Mouse (Mus musculus): ENCODE results near the gene Dst.

DNA sequence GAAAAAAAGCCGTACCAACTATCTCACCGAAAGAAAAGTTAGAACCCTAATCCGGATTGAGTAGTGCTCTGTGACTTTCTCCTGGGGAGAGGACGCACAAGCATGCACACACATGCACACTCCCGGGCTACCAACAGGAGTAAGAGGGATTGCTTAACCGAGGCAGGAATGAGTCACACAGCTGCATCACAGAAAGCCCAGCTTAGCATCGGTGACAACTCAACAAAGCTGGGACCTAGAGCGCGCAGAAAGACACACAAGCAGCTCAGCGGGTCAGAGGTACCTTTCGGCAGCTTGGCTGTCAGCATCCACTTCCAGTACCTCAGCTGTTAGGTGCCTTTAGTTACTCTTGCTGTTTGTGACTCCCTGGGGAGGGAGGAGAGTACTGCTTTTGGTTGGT is 240.0 kb downstream of the Dst start:
- TF ChIP-seq EP300 (IDR thresholded peaks at IDR 0.05; ENCODE audit: low read depth in 1 of 2, low read length in 2 of 2) = no peak
- TF ChIP-seq E2F4 (IDR thresholded peaks at IDR 0.05; ENCODE audit: borderline replicate concordance, low read depth, low read length) = no peak
- no peak for TF ChIP-seq POLR2AphosphoS5 (IDR thresholded peaks at IDR 0.05; ENCODE audit: borderline replicate concordance, low read depth, low read length)
- no peak for TF ChIP-seq RAD21 (IDR thresholded peaks at IDR 0.05; ENCODE audit: low read depth, low read length)
- TF ChIP-seq POLR2A (IDR thresholded peaks at IDR 0.05; ENCODE audit: control insufficient read depth in 1 of 2, insufficient read depth in 1 of 2, low read depth in 1 of 2, low read length in 2 of 2, poor library complexity in 1 of 2) = no peak
- TF ChIP-seq ZNF384 (IDR thresholded peaks at IDR 0.05; ENCODE audit: low read depth, low read length) = no peak
- no peak for TF ChIP-seq USF1 (IDR thresholded peaks at IDR 0.05; ENCODE audit: low read depth, low read length)
- no peak for TF ChIP-seq KAT2A (conservative IDR thresholded peaks at IDR 0.05; ENCODE audit: low read depth, low read length)
- TF ChIP-seq RCOR1 (IDR thresholded peaks at IDR 0.05; ENCODE audit: low read depth, low read length) = no peak
- no peak for TF ChIP-seq CTCF (IDR thresholded peaks at IDR 0.05 in 2 of 3, conservative IDR thresholded peaks at IDR 0.05 in 1 of 3; ENCODE audit: control insufficient read depth in 1 of 3, insufficient read depth in 1 of 3, low read depth in 2 of 3, low read length in 3 of 3, poor library complexity in 1 of 3, severe bottlenecking in 1 of 3)
- no peak for TF ChIP-seq NELFE (IDR thresholded peaks at IDR 0.05; ENCODE audit: low read depth, low read length)
- no peak for TF ChIP-seq JUND (IDR thresholded peaks at IDR 0.05; ENCODE audit: low read depth, low read length)
- no peak for TF ChIP-seq MEF2A (IDR thresholded peaks at IDR 0.05; ENCODE audit: extremely low read depth, insufficient replicate concordance, low read depth, low read length, poor library complexity, severe bottlenecking)
- TF ChIP-seq ZKSCAN1 (IDR thresholded peaks at IDR 0.05; ENCODE audit: low read depth, low read length) = no peak

Data from MEL (cell line).